Mouse (Mus musculus): ENCODE measurements around the gene Bmp7. TPM values are rescaled to one million over a fixed set of nuclear protein-coding genes. Genes with fewer than 3 reads are reported as not detected.

The Bmp7 gene
- total RNA-seq, 2 experiments from 2014 or later = 13.0 to 14.5 TPM

- intact Hi-C loops (cut with DNase I) = no loop called here
- no peak for DNase-seq
Measured at GRCm38 (mm10) chr2:172914018-172914417, 26.1 kb downstream of the Bmp7 start.

- peak; percentile 67 for DNase-seq
Measured at GRCm38 (mm10) chr2:172911715-172912114, 28.4 kb downstream of the Bmp7 start.

GRCm38 (mm10) chr2:172911157-172911556, 29.0 kb downstream of the Bmp7 start:
- DNase-seq = no peak
- intact Hi-C loops (cut with DNase I) = no loop called here

More at GRCm38 (mm10) chr2:172911715-172912114, 28.4 kb downstream of the Bmp7 start:
- intact Hi-C loops (cut with DNase I) = no loop called here

- intact Hi-C loops (cut with DNase I) = no loop called here
Measured at GRCm38 (mm10) chr2:172909463-172909862, 30.7 kb downstream of the Bmp7 start.

GRCm38 (mm10) chr2:172906146-172906545, 34.0 kb downstream of the Bmp7 start:
- intact Hi-C loops (cut with DNase I) = no loop called here

More at GRCm38 (mm10) chr2:172909463-172909862, 30.7 kb downstream of the Bmp7 start:
- peak; percentile 80 for DNase-seq

GRCm38 (mm10) chr2:172905057-172905456, 35.1 kb downstream of the Bmp7 start:
- no peak for DNase-seq
- intact Hi-C loops (cut with DNase I) = no loop called here

More at GRCm38 (mm10) chr2:172906146-172906545, 34.0 kb downstream of the Bmp7 start:
- DNase-seq = no peak

- intact Hi-C loops (cut with DNase I) = no loop called here
- no peak for DNase-seq
Measured at GRCm38 (mm10) chr2:172904614-172905013, 35.5 kb downstream of the Bmp7 start.

- DNase-seq = no peak
- intact Hi-C loops (cut with DNase I) = no loop called here
Measured at GRCm38 (mm10) chr2:172903523-172903922, 36.6 kb downstream of the Bmp7 start.

DNA sequence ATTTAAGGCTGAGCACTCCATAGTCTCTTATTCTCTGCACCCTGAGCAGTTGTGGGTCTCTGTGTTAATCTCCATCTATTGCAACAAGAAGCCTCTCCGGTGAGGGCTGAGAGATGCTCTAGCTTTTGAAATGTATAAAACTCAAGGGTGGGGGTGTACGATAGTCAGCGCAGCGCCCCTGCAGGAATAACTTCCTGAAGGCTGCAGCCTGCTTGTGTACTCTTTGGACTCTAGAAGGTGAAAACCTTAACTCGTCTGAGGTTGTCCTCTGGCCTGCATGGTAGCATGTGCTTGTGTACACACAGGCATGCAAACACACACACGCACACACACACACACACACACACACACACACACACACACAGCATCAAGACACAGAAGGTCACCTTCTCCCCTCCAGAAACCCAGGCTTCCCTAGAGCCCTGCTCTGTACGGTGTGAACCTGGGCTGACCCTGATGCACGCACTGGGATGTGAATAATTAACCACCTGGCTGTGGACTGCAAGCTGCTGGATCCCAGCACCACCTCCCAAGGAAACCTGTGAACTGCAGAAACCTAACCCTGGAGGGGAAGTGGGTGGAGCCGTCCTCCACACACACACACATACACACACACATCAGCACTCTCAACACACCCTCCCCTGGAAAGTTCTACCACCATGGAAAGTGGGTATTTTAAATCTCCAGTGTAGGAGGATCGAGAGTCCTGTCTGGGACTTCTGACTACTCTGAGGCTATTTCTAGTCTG, 39.0 kb downstream of the Bmp7 start:
- DNase-seq = no peak
- intact Hi-C loops (cut with DNase I) = no loop called here

DNA sequence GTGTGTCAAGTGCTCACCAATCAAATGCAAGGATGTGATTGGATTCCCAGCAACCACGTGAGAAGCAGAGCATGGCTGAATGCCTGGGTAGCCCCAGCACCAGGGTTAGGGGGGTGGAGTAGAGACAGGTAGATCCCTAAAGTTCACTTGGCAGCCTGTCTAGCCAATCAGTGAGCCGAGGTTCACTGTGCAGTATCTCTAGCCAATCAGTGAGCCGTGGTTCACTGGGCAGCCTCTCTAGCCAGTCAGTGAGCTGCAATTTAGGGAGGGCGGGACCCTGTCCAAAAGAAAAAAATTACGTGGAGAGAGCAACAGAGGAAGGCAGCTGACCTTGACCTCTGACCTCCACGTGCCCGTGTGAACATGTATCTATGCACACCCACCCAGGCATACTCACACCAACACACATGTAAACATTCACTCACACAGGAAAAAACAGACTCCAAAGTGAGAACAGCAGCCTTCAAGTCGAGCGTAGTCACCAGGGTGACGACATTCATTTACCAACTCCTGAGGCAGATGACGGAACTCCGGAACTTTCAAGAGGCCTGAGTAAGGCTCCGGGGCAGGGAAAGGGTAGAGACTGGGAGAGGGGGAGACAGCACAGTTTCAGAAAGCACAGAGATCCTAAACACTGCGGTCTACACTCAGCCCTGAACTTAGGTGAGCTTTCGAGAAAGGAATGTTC, 50.2 kb downstream of the Bmp7 start:
- intact Hi-C loops (cut with DNase I) = no loop called here

GRCm38 (mm10) chr2:172889222-172889621, 50.9 kb downstream of the Bmp7 start:
- intact Hi-C loops (cut with DNase I) = no loop called here
- no peak for DNase-seq

More for the DNA sequence above, 50.2 kb downstream of the Bmp7 start:
- DNase-seq = no peak

DNA sequence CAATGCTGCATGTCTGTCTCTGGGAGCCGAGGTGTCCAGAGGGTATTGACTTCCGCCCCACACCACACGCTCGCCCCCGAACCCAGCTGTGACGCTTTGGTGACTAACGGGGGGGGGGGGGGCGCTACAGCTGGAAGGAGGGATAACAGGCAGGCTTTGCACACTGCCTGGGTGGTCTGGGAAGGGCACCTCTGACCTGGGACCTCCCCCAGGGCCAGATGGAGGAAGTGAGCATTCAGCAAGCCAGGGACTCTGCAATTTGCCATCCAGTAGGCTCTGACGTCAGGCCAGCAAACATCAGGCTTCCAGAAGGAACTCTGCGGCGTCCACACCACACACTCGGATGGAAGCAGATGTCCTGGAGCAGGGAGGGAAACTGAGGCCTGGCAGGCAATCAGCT, 52.0 kb downstream of the Bmp7 start:
- intact Hi-C loops (cut with DNase I) = no loop called here
- DNase-seq = no peak

GRCm38 (mm10) chr2:172885861-172886260, 54.3 kb downstream of the Bmp7 start:
- no peak for DNase-seq
- intact Hi-C loops (cut with DNase I) = no loop called here

DNA sequence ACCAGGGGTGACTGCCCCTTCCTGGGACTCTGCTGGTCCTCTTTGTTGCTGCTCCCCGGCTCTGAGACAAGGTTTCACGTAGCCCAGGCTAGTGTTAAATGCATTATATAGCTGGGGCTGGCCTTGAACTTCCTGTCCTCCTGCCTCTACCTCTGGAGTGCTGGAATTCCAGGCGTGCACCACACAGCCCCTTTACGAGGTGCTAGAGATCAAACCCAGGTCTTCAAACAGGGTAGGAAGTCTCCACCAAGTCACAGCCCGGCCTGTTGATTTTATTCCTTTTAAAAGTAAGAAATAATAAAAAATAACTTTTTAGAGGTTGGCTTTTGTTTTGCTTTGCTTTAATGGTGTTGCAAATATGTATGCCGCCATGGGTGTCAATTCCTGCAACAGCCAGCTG, 55.5 kb downstream of the Bmp7 start:
- intact Hi-C loops (cut with DNase I) = no loop called here
- no peak for DNase-seq

- intact Hi-C loops (cut with DNase I) = no loop called here
- DNase-seq = no peak
Measured at GRCm38 (mm10) chr2:172875201-172875600, 64.9 kb downstream of the Bmp7 start.

- intact Hi-C loops (cut with DNase I) = no loop called here
- no peak for DNase-seq
Measured at GRCm38 (mm10) chr2:172866356-172866755, 73.8 kb downstream of the Bmp7 start.

- no peak for DNase-seq
- intact Hi-C loops (cut with DNase I) = no loop called here
Measured at GRCm38 (mm10) chr2:172865165-172865564, 75.0 kb downstream of the Bmp7 start.

DNA sequence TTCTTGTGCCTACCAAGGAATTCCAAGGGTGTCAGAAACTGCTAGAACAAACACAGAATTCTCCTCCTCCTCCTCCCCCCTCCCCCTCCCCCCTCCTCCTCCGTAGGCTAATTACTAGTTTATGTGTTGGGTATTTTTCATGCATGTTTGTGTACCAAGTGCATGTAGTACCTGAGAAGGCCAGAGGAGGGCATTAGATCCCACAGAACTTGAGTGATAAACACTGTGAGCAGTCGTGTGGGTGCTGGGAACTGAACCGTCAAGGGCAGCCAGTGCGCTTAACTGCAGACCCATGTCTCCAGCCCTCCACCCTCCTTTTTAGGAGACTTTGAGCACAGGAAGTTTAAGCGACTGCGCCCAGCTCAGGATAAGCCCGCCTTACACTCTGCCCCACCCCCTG, 75.6 kb downstream of the Bmp7 start:
- no peak for DNase-seq
- intact Hi-C loops (cut with DNase I) = no loop called here

DNA sequence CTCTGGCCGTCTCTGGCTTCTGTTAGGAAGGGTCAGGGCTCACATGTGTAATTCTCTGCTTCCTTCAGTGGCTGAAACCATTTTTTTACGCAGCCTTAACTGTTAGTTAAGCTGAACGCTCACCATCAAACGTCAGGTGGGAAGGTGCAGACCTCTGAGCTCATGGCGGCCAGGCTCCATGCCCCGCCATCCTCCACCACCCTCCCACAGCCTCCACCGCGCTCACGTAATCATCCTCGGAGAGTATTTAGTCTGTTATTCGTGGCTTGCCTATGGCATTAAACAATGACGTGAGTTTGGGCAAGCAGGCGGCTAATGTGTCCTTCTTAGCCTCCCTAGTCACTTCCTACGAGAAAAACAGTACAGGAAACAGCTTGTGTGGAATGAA, 76.7 kb downstream of the Bmp7 start:
- no peak for DNase-seq
- intact Hi-C loops (cut with DNase I) = no loop called here

- intact Hi-C loops (cut with DNase I) = no loop called here
- DNase-seq = no peak
Measured at GRCm38 (mm10) chr2:172862850-172863468, 77.2 kb downstream of the Bmp7 start.

DNA sequence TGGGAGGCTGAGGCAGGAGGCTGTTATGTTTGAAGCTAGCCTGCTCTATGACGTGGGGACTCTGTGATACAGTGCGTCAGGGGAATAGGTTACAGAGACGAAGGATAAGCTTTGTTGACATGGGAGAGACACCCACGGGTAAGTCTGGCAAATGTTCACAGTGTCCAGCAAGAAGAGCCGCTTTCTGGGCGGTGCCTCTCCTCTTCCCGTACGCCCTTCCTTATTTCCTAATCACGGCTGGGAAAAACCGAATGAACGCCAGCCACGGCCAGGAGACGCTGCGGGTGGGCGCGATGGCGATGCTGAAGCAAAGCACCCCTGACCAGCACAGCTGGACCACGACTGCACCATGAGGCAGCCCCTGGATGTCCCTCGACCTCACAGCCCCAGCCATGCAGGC, 77.7 kb downstream of the Bmp7 start:
- no peak for DNase-seq
- intact Hi-C loops (cut with DNase I) = no loop called here

GRCm38 (mm10) chr2:172861590-172861989, 78.5 kb downstream of the Bmp7 start:
- DNase-seq = no peak
- intact Hi-C loops (cut with DNase I) = no loop called here

Measured in left cerebral cortex, postnatal 4 days (tissue).